Mouse (Mus musculus): ENCODE results near the gene Nrxn3.

The Nrxn3 gene

DNA sequence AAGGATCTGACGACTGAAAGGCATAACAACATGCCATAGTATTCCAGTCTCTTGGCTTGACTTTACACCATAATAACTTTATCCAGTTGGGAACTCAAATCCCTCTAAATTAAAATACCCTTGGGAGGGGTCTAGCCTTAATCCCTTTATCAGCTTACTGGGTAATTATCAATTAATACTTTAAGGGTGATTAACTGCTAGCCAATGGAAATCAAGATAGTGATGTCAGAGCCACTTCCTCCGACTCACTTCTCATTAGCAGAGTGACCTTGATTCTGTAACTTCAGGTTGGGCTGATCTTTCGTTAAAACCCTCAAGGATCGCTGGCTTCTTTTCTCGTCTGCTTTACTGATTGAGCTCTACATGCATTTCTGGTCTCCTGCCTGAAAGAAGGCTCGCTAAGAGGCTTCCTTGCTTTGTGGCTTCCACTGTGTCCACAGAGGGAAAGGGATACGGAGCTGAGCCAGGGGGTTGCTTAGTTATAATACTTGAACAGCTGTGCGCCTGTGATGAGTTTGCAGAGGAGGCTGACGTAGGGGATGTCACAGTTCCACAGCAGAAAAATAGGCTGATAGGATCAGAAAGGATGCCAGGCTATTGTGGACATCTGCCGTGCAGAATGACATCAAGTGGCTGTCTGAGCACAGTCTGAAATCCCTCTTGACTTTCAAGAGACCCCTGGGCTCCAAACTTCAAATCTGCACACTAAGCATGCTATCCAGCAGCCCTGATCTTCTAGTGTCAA lies 352.0 kb downstream of the Nrxn3 start:
- no peak for DNase-seq

GRCm38 (mm10) chr12:89093806-89094479 lies 371.3 kb downstream of the Nrxn3 start:
- DNase-seq = no peak

DNA sequence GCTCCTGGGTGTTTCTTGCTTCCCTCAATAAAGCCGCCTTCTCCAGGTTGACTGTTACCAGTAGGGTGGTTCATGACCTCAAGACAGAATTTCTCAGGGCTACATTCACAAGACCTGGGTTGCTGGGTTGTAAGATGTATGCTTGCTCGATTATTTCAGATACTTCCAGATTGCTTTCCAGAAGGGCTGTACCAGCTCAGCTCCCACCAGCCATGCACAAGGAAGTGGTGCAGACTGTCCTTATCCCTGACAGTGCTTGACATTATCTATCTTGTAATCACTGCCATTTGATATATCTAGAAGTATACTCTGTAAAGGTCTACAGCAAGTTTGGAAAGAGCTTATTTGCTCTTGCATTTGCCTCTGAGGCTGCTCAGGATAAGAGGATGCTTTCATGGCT lies 374.9 kb downstream of the Nrxn3 start:
- DNase-seq = no peak

DNA sequence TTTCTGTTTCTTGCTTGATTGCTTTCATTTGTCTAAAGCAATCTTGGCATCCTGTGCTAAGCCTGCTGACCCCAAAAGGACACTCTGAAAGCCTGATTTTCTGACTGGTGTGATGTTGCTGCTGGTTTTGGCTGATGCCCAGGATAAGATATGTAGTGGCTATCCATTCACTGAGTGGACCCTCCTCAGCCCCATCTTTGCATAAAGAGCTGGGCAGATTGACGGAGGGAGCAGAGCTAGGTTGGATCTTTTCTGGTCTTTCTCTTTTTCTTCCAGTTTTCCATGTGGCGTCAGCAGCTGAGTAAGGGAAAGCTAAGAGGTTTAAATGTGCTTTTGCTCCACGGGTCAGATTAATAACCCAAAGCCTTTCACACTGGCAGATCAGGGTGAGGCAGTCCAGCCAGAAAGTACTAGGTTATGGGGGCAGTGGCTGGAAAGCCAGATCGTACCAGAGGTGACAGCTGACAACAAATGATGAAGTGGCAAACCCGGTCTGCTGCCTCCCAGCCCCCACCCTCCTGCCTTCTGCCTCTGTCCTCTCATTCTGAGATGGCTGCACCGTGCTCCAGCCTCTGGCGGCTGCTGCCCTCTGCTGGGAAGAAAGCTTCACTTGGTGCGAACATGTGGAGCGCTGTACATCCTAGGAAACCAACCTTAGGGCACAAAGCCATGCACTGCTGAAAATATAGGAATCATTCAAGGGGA lies 383.5 kb downstream of the Nrxn3 start:
- DNase-seq = no peak

- DNase-seq = no peak
Observed at GRCm38 (mm10) chr12:89106881-89107584, 384.4 kb downstream of the Nrxn3 start.

- DNase-seq = no peak
Observed at GRCm38 (mm10) chr12:89109779-89110335, 387.2 kb downstream of the Nrxn3 start.

GRCm38 (mm10) chr12:89128602-89129001 lies 405.9 kb downstream of the Nrxn3 start:
- no peak for DNase-seq

- DNase-seq = no peak
Observed at GRCm38 (mm10) chr12:89129139-89129907, 406.6 kb downstream of the Nrxn3 start.

GRCm38 (mm10) chr12:89134333-89134732 lies 411.7 kb downstream of the Nrxn3 start:
- no peak for DNase-seq

DNA sequence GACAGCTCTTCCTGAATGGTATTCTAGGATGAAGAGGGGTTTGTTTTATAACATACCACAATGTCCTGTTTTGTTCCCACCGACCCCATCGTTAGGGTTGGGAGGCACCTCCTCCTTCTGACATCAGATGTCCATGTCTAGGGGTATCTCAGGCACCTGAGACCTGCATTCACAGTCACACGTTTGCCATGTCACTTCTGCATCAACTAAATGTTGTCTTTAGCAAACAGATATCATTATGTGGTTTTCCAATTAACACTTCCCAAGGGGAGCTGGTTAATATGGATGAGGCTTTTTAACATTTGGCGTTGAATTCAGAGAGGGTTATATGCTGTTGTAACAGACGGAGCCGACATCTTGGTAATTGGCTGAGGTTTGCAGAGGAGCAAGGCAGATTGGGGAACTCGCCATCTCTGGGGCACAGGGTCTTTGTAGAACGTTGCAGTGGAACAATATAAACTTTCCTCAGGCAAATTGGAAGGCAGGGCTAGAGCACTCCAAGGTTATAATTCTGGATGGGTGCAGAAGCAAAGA lies 412.2 kb downstream of the Nrxn3 start:
- DNase-seq = no peak

- DNase-seq = no peak
Observed at GRCm38 (mm10) chr12:89148974-89149411, 426.3 kb downstream of the Nrxn3 start.

- DNase-seq = no peak
Observed at GRCm38 (mm10) chr12:89149455-89149854, 426.8 kb downstream of the Nrxn3 start.

- DNase-seq = no peak
Observed at GRCm38 (mm10) chr12:89156086-89156757, 433.5 kb downstream of the Nrxn3 start.

DNA sequence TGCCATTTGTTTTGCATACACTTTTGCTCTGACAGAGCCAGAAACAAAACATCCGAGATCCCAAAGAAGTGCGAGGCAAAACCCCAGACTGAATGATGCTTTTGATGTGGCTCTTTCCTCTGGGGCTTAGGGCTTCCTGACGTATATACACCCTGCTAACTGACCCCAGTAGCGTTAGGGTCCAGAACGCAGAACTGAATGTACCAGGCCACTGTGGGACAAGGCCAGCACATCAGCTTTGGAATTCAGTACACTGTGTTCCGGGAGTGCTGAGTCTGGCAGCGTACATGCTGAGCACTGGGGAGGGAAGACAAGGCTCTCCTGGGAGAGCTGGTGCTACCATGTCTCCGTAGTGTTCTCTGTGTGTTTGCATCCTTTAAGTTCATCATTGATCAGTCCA lies 436.7 kb downstream of the Nrxn3 start:
- no peak for DNase-seq

DNA sequence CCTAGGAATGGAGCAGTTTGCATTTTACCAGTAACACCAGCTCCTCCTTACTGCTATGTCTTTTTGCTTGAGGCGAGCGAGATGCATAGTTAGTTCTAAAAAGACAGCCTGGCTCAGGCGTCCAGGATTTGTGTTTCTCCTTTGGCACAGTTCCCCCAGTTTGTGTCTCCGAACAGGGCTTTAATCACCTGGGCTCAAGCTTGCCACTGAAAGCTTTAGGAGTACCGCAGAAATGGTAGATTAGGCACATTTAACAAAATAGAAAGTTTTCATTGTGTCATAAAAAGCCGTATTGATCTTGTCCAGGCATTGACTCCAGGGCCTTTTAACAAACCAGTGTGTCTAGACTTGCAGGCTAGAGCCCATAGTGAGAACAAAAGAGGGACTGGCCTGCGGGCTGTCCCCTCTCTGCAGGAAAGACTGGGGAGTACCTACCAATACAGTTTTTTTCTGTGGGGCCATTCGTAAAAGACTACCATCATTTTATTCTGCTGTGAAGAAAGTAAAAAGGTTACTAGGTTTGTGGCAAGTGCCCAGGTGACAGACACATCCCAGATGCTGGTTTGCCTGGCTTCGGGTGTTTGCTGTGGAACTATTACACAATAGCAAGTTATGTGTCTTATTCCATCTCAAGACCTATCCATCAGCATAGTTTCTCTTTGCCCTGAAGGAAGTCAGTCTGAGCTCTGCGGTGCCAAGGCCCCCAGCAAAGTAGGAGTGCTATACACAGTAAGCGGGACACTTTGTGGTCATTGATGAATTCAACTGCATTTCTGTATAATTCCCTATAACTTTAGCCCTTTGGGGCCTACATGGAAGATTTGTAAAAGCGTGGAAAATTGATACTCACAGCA lies 451.9 kb downstream of the Nrxn3 start:
- no peak for DNase-seq

GRCm38 (mm10) chr12:89179970-89180666 lies 457.4 kb downstream of the Nrxn3 start:
- DNase-seq = no peak

- no peak for DNase-seq
Observed at GRCm38 (mm10) chr12:89181157-89181561, 458.5 kb downstream of the Nrxn3 start.

- no peak for DNase-seq
Observed at GRCm38 (mm10) chr12:89198764-89199525, 476.3 kb downstream of the Nrxn3 start.

GRCm38 (mm10) chr12:89211608-89212007 lies 488.9 kb downstream of the Nrxn3 start:
- no peak for DNase-seq
